Mouse (Mus musculus) MEL (cell line): ENCODE measurements around the gene Ccdc187.

ENCODE experiments used
- CHD1 ChIP-seq: IDR thresholded peaks from 2 replicates; pipeline ENCODE4 v1.6.1; 2012; ENCODE audit warnings: low read depth, mild to moderate bottlenecking, inconsistent platforms, low read length, improper control_type of control experiment
- CTCF ChIP-seq, 3 experiments: IDR thresholded peaks in 2 of 3; conservative IDR thresholded peaks in 1 of 3; 2 replicates each; pipeline ENCODE4 v1.5.1; 2011 to 2012; ENCODE audit warnings: low read length in 3 of 3, low read depth in 2 of 3, mild to moderate bottlenecking in 2 of 3, improper control_type of control experiment in 1 of 3, inconsistent platforms in 1 of 3, mixed read lengths in 1 of 3, moderate library complexity in 1 of 3; ENCODE audit not compliant: control insufficient read depth in 1 of 3, insufficient read depth in 1 of 3, poor library complexity in 1 of 3, severe bottlenecking in 1 of 3
- ETS1 ChIP-seq: IDR thresholded peaks from 2 replicates; pipeline ENCODE4 v1.6.1; 2012; ENCODE audit warnings: low read depth, mild to moderate bottlenecking, inconsistent platforms, low read length, improper control_type of control experiment, moderate library complexity
- HCFC1 ChIP-seq: IDR thresholded peaks from 2 replicates; pipeline ENCODE4 v1.6.1; 2012; ENCODE audit warnings: low read depth, mild to moderate bottlenecking, inconsistent platforms, low read length, improper control_type of control experiment, moderate library complexity
- MAX ChIP-seq: IDR thresholded peaks from 2 replicates; pipeline ENCODE4 v1.6.1; 2011; ENCODE audit warnings: low read length, improper control_type of control experiment
- POLR2A ChIP-seq, 2 experiments: IDR thresholded peaks; 2 replicates each; pipeline ENCODE4 v1.6.1; 2011 to 2012; ENCODE audit warnings: low read length in 2 of 2, mild to moderate bottlenecking in 2 of 2, control low read depth in 1 of 2, improper control_type of control experiment in 1 of 2, low read depth in 1 of 2, moderate library complexity in 1 of 2; ENCODE audit not compliant: control insufficient read depth in 1 of 2, insufficient read depth in 1 of 2, poor library complexity in 1 of 2
- RCOR1 ChIP-seq: IDR thresholded peaks from 2 replicates; pipeline ENCODE4 v1.6.1; 2012; ENCODE audit warnings: low read depth, mild to moderate bottlenecking, inconsistent platforms, low read length, improper control_type of control experiment
- UBTF ChIP-seq: IDR thresholded peaks from 2 replicates; pipeline ENCODE4 v1.6.1; 2012; ENCODE audit warnings: low read depth, mild to moderate bottlenecking, inconsistent platforms, low read length, improper control_type of control experiment, moderate library complexity, borderline replicate concordance; ENCODE audit not compliant: insufficient read depth
- ZNF384 ChIP-seq: IDR thresholded peaks from 2 replicates; pipeline ENCODE4 v1.6.1; 2012; ENCODE audit warnings: low read depth, mild to moderate bottlenecking, inconsistent platforms, low read length, improper control_type of control experiment

- TF ChIP-seq POLR2A (IDR thresholded peaks at IDR 0.05; ENCODE audit: control insufficient read depth in 1 of 2, insufficient read depth in 1 of 2, low read depth in 1 of 2, low read length in 2 of 2, poor library complexity in 1 of 2) (no peak), CTCF (IDR thresholded peaks at IDR 0.05 in 2 of 3, conservative IDR thresholded peaks at IDR 0.05 in 1 of 3; ENCODE audit: control insufficient read depth in 1 of 3, insufficient read depth in 1 of 3, low read depth in 2 of 3, low read length in 3 of 3, poor library complexity in 1 of 3, severe bottlenecking in 1 of 3) (no peak), UBTF (no peak), HCFC1 (no peak), ETS1 (no peak), MAX (no peak), RCOR1 (no peak), ZNF384 (no peak), CHD1 (no peak)
Measured at GRCm38 (mm10) chr2:26236681-26237289, 57.6 kb downstream of the Ccdc187 start.
